Mouse (Mus musculus) left cerebral cortex, postnatal 4 days (tissue): ENCODE data around the gene Hoxc11. TPM values are rescaled to one million over a fixed set of nuclear protein-coding genes. Genes with fewer than 3 reads are reported as not detected.

Experiments used
- DNase-seq: peaks from one replicate; pipeline ENCODE4 v3.0.0-alpha.2; 2022
- intact Hi-C: fragments of 180-260 bp; cut with DNase I; formaldehyde crosslinking; loops from one replicate; pipeline ENCODE4 v1.15.1; 2025
- total RNA-seq, 2 experiments: library from RNA; stranded (reverse); gene quantifications; 2 replicates each; pipeline ENCODE4 v1.2.3; 2021

The Hoxc11 gene
- total RNA-seq, 2 experiments from 2014 or later, result not detected

- DNase-seq, result no peak
- intact Hi-C loops, result no loop called here
Observed at GRCm38 (mm10) chr15:102936279-102936972, 17.8 kb upstream of the Hoxc11 start, which contains the start of gene Hoxc12. Gene Hoxc12, plus strand, starts transcription at chr15:102936757.

- intact Hi-C loops, result no loop called here
Observed at GRCm38 (mm10) chr15:102937036-102937666, 17.1 kb upstream of the Hoxc11 start.

GRCm38 (mm10) chr15:102939256-102940155 lies 14.7 kb upstream of the Hoxc11 start:
- no peak for DNase-seq
- intact Hi-C loops, result no loop called here

More at GRCm38 (mm10) chr15:102937036-102937666, 17.1 kb upstream of the Hoxc11 start:
- DNase-seq, result no peak

GRCm38 (mm10) chr15:102942739-102943467 lies 11.3 kb upstream of the Hoxc11 start:
- no peak for DNase-seq
- intact Hi-C loops, result no loop called here

GRCm38 (mm10) chr15:102943468-102943813 lies 10.8 kb upstream of the Hoxc11 start:
- DNase-seq, result no peak
- intact Hi-C loops, result no loop called here

- DNase-seq, result no peak
- intact Hi-C loops, result no loop called here
Observed at GRCm38 (mm10) chr15:102945185-102946077, 8.8 kb upstream of the Hoxc11 start.

- intact Hi-C loops, result no loop called here
- no peak for DNase-seq
Observed at GRCm38 (mm10) chr15:102947276-102947675, 7.0 kb upstream of the Hoxc11 start.

GRCm38 (mm10) chr15:102948842-102949241 lies 5.4 kb upstream of the Hoxc11 start:
- DNase-seq, result no peak
- intact Hi-C loops, result no loop called here

- intact Hi-C loops, result no loop called here
- no peak for DNase-seq
Observed at GRCm38 (mm10) chr15:102949696-102950095, 4.5 kb upstream of the Hoxc11 start.

GRCm38 (mm10) chr15:102950877-102951276 lies 3.4 kb upstream of the Hoxc11 start:
- no peak for DNase-seq
- intact Hi-C loops, result no loop called here

- DNase-seq, result no peak
- intact Hi-C loops, result no loop called here
Observed at GRCm38 (mm10) chr15:102953561-102953960, 666 bp upstream of the Hoxc11 start.

GRCm38 (mm10) chr15:102955007-102955382 lies 768 bp downstream of the Hoxc11 start:
- intact Hi-C loops, result no loop called here
- no peak for DNase-seq

GRCm38 (mm10) chr15:102955833-102956640 lies 1.8 kb downstream of the Hoxc11 start:
- no peak for DNase-seq
- intact Hi-C loops, result no loop called here

- no peak for DNase-seq
- intact Hi-C loops, result no loop called here
Observed at GRCm38 (mm10) chr15:102956906-102957305, 2.7 kb downstream of the Hoxc11 start.

GRCm38 (mm10) chr15:102959663-102960191 lies 5.5 kb downstream of the Hoxc11 start:
- DNase-seq, result no peak
- intact Hi-C loops, result no loop called here

GRCm38 (mm10) chr15:102961728-102962127 lies 7.5 kb downstream of the Hoxc11 start:
- intact Hi-C loops, result no loop called here
- no peak for DNase-seq

- DNase-seq, result no peak
- intact Hi-C loops, result no loop called here
Observed at GRCm38 (mm10) chr15:102962492-102962891, 8.3 kb downstream of the Hoxc11 start.

- no peak for DNase-seq
- intact Hi-C loops, result no loop called here
Observed at GRCm38 (mm10) chr15:102963259-102963658, 9.0 kb downstream of the Hoxc11 start.
